Mouse (Mus musculus): ENCODE data around the gene Nptxr. TPM values are rescaled to one million over a fixed set of nuclear protein-coding genes. Genes with fewer than 3 reads are reported as not detected.

Gene Nptxr
- total RNA-seq, 2 experiments from 2014 or later, result 756 to 804 TPM

- DNase-seq (ENCODE audit: low spot score in 2 of 2), result peak; percentile 77 to 86
- TF ChIP-seq CTCF (conservative IDR thresholded peaks at IDR 0.05), result peak; percentile 100
- no peak overlapping the region for H3K4me3 ChIP-seq
- peak overlapping the region; percentile 3; the same call in 1 of the 2 replicates for H3K27ac ChIP-seq
Observed at GRCm38 (mm10) chr15:79752742-79753419, 51.7 kb downstream of the Nptxr start.

- no peak for TF ChIP-seq CTCF (conservative IDR thresholded peaks at IDR 0.05)
- H3K4me3 ChIP-seq, result no peak overlapping the region
- no peak overlapping the region for H3K27ac ChIP-seq
- DNase-seq (ENCODE audit: low spot score in 2 of 2), result no peak
Observed at GRCm38 (mm10) chr15:79751772-79752171, 52.8 kb downstream of the Nptxr start.

GRCm38 (mm10) chr15:79750266-79750665 is 54.3 kb downstream of the Nptxr start:
- H3K4me3 ChIP-seq, result no peak overlapping the region
- no peak for DNase-seq (ENCODE audit: low spot score in 2 of 2)
- no peak overlapping the region for H3K27ac ChIP-seq
- no peak for TF ChIP-seq CTCF (conservative IDR thresholded peaks at IDR 0.05)

- no peak overlapping the region for H3K4me3 ChIP-seq
- TF ChIP-seq CTCF (conservative IDR thresholded peaks at IDR 0.05), result no peak
- H3K27ac ChIP-seq, result no peak overlapping the region
- no peak for DNase-seq (ENCODE audit: low spot score in 2 of 2)
Observed at GRCm38 (mm10) chr15:79749162-79749561, 55.4 kb downstream of the Nptxr start.

GRCm38 (mm10) chr15:79747998-79748397 is 56.6 kb downstream of the Nptxr start:
- H3K4me3 ChIP-seq, result no peak overlapping the region
- no peak for DNase-seq (ENCODE audit: low spot score in 2 of 2)
- peak; percentile 72 for TF ChIP-seq CTCF (conservative IDR thresholded peaks at IDR 0.05)
- no peak overlapping the region for H3K27ac ChIP-seq

- Histone ChIP-seq H3K4me3 (no peak overlapping the region), H3K27ac (no peak overlapping the region)
- no peak for DNase-seq (ENCODE audit: low spot score in 2 of 2)
- TF ChIP-seq CTCF (conservative IDR thresholded peaks at IDR 0.05), result no peak
Observed at GRCm38 (mm10) chr15:79745883-79746282, 58.7 kb downstream of the Nptxr start.

- no peak overlapping the region for H3K27ac ChIP-seq
- H3K4me3 ChIP-seq, result no peak overlapping the region
- no peak for DNase-seq (ENCODE audit: low spot score in 2 of 2)
- TF ChIP-seq CTCF (conservative IDR thresholded peaks at IDR 0.05), result no peak
Observed at GRCm38 (mm10) chr15:79745312-79745711, 59.3 kb downstream of the Nptxr start.

GRCm38 (mm10) chr15:79744742-79745141 is 59.8 kb downstream of the Nptxr start:
- TF ChIP-seq CTCF (conservative IDR thresholded peaks at IDR 0.05), result no peak
- H3K4me3 ChIP-seq, result no peak overlapping the region
- no peak for DNase-seq (ENCODE audit: low spot score in 2 of 2)

GRCm38 (mm10) chr15:79744001-79744400 is 60.6 kb downstream of the Nptxr start:
- no peak overlapping the region for H3K27ac ChIP-seq
- no peak for DNase-seq (ENCODE audit: low spot score in 2 of 2)
- H3K4me3 ChIP-seq, result no peak overlapping the region
- no peak for TF ChIP-seq CTCF (conservative IDR thresholded peaks at IDR 0.05)

More at GRCm38 (mm10) chr15:79744742-79745141, 59.8 kb downstream of the Nptxr start:
- H3K27ac ChIP-seq, result no peak overlapping the region

- no peak for TF ChIP-seq CTCF (conservative IDR thresholded peaks at IDR 0.05)
- DNase-seq (ENCODE audit: low spot score in 2 of 2), result no peak
- peak overlapping the region; percentile 81 for H3K4me3 ChIP-seq
- H3K27ac ChIP-seq, result peak overlapping the region; percentile 92
Observed at GRCm38 (mm10) chr15:79742706-79743023, 61.9 kb downstream of the Nptxr start.

- Histone ChIP-seq H3K27ac (peak within 1 kb of the TSS; percentile 92), H3K4me3 (peak within 1 kb of the TSS; percentile 81)
- TF ChIP-seq CTCF (conservative IDR thresholded peaks at IDR 0.05), result 0 out of 2 replicates have a peak, but pooled peaks have one; percentile 4
- DNase-seq (ENCODE audit: low spot score in 2 of 2), result peak; percentile 90 to 91
Observed at GRCm38 (mm10) chr15:79741921-79742705, 62.5 kb downstream of the Nptxr start, which contains the start of gene Sun2. TSS of gene Sun2 (minus strand) at chr15:79742536.

GRCm38 (mm10) chr15:79741173-79741858 is 63.2 kb downstream of the Nptxr start:
- peak overlapping the region; percentile 92 for H3K27ac ChIP-seq
- no peak for DNase-seq (ENCODE audit: low spot score in 2 of 2)

GRCm38 (mm10) chr15:79740739-79741138 is 63.8 kb downstream of the Nptxr start:
- DNase-seq (ENCODE audit: low spot score in 2 of 2), result no peak
- H3K4me3 ChIP-seq, result no peak overlapping the region; the same call in 1 of the 2 replicates
- H3K27ac ChIP-seq, result 0 out of 2 replicates have a peak overlapping the region, but pooled peaks have one; percentile 51
- TF ChIP-seq CTCF (conservative IDR thresholded peaks at IDR 0.05), result no peak

More at GRCm38 (mm10) chr15:79741173-79741858, 63.2 kb downstream of the Nptxr start:
- H3K4me3 ChIP-seq, result peak overlapping the region; percentile 81
- no peak for TF ChIP-seq CTCF (conservative IDR thresholded peaks at IDR 0.05)

Other genes with a start within 250 kb of the Nptxr start
- gene Dmc1, start 199.7 kb downstream of the Nptxr start, total RNA-seq (2021), result 1 to 10 TPM in 1 of 2 experiments, under 1 TPM in 1; 0.79 to 1.3 TPM
- gene Fam227a, start 145.8 kb downstream of the Nptxr start, total RNA-seq (2021), result 10 to 100 TPM; 12.3 to 13.1 TPM
- gene Cby1, start 145.6 kb downstream of the Nptxr start, total RNA-seq (2021), result 10 to 100 TPM; 39.5 to 45.4 TPM
- 100 to 1,000 TPM in 1 of 2 experiments, 10 to 100 TPM in 1; 99.9 to 105 TPM for gene Tomm22, start 133.9 kb downstream of the Nptxr start, total RNA-seq (2021)
- 10 to 100 TPM; 46.0 to 47.0 TPM for gene Josd1, start 116.8 kb downstream of the Nptxr start, total RNA-seq (2021)
- gene Gtpbp1, start 113.9 kb downstream of the Nptxr start, total RNA-seq (2021), result 10 to 100 TPM; 52.4 to 59.1 TPM
- gene Sun2, start 62.2 kb downstream of the Nptxr start, total RNA-seq (2021), result 10 to 100 TPM; 29.2 to 34.8 TPM
- 10 to 100 TPM; 55.5 to 64.8 TPM for gene Dnal4, start 26.9 kb downstream of the Nptxr start, total RNA-seq (2021)
- 10 to 100 TPM; 11.9 to 22.4 TPM for gene Npcd, start 29.5 kb upstream of the Nptxr start, total RNA-seq (2021)
- gene Cbx6, start 29.9 kb upstream of the Nptxr start, total RNA-seq (2021), result 100 to 1,000 TPM; 336 to 347 TPM
- gene Apobec3, start 86.9 kb upstream of the Nptxr start, total RNA-seq (2021), result 1 to 10 TPM; 5.5 to 5.8 TPM
- 10 to 100 TPM; 49.8 to 50.3 TPM for gene Cbx7, start 166.4 kb upstream of the Nptxr start, total RNA-seq (2021)
- 10 to 100 TPM; 27.4 to 29.3 TPM for gene Pdgfb, start 210.2 kb upstream of the Nptxr start, total RNA-seq (2021)